30 mouse cellular contexts compared by ENCODE assay signal in the genomic region with DNA sequence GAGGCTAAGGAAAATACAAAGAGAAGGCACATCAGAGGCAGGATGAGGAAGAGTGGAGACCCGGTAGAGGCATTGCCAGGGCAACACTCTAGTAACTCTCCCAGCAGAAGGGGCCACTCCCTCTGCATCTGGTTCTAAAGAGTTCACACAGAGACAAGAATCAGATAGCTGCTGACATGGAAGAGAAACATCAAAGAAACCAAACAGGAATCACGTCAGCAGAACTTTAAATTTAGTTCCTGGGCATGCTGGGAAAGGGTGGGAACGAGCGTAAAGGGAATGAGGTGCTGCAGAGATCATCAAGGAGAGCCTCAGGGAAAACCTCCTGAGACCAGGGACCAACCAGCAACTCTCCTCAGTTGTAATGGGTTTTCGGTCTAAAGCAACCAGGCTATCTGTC. TPM values are rescaled to one million over a fixed set of nuclear protein-coding genes. Genes with fewer than 3 reads are reported as not detected.
DNase-seq lines count a peak whose midpoint lies in the region; ATAC-seq lines count a peak whose summit lies in the region.
"Had no signal": no experiment of that assay in that cellular context is flagged by ENCODE, and none has a peak within 500 bp of the region (broad histone marks: within the 10 kb centered on the region; RNA-seq: fewer than 3 reads in every experiment).

No protein-coding gene starts in this region.

- no peaks in the 10 kb centered on the region for H3K27me3 ChIP-seq in embryonic facial prominence, embryonic 15.5 days
- no peaks in the 10 kb centered on the region for H3K27me3 ChIP-seq in embryonic facial prominence, embryonic 10.5 days (replicated peaks; ENCODE audit: low read depth, poor library complexity, severe bottlenecking)
- no peaks in the 10 kb centered on the region for H3K27me3 ChIP-seq in kidney, embryonic 16.5 days (ENCODE audit: insufficient read depth, low read length)
- H3K27me3 ChIP-seq: hindbrain, embryonic 13.5 days; limb, embryonic 15.5 days; megakaryocyte, embryonic 14.5 days; neural tube, embryonic 12.5 days; Patski had no signal

- H3K4me3 ChIP-seq in embryonic facial prominence, embryonic 15.5 days (replicated peaks): no peak overlapping the region
- H3K4me3 ChIP-seq in embryonic facial prominence, embryonic 10.5 days: no peak overlapping the region
- no peak overlapping the region for H3K4me3 ChIP-seq in kidney, embryonic 16.5 days (ENCODE audit: low read length)
- H3K4me3 ChIP-seq: heart, adult 2 months; hindbrain, embryonic 13.5 days; limb, embryonic 15.5 days; megakaryocyte, embryonic 14.5 days; neural tube, embryonic 12.5 days had no signal

- no peaks in the 10 kb centered on the region for H3K9me3 ChIP-seq in embryonic facial prominence, embryonic 15.5 days (replicated peaks)
- peaks cover 9% of the 10 kb centered on the region; the same call in 1 of the 2 replicates for H3K9me3 ChIP-seq in embryonic facial prominence, embryonic 10.5 days
- H3K9me3 ChIP-seq in kidney, embryonic 16.5 days (ENCODE audit: low read length): 0 out of 2 replicates have a peak, but pooled peaks cover 3% of the 10 kb centered on the region
- H3K9me3 ChIP-seq: G1E; hindbrain, embryonic 13.5 days; limb, embryonic 15.5 days had no signal

- peak overlapping the region; percentile 44; the same call in 1 of the 2 replicates for H3K27ac ChIP-seq in embryonic facial prominence, embryonic 15.5 days (replicated peaks)
- no peak overlapping the region for H3K27ac ChIP-seq in embryonic facial prominence, embryonic 10.5 days (replicated peaks)
- H3K27ac ChIP-seq in kidney, embryonic 16.5 days (ENCODE audit: low read length): peak overlapping the region; percentile 78
- H3K27ac ChIP-seq: heart, adult 2 months; hindbrain, embryonic 13.5 days; liver, embryonic 14.5 days; neural tube, embryonic 12.5 days had no signal

- no peak overlapping the region for H3K4me2 ChIP-seq in embryonic facial prominence, embryonic 15.5 days (replicated peaks)
- peak overlapping the region; percentile 19; the same call in 1 of the 2 replicates for H3K4me2 ChIP-seq in kidney, embryonic 16.5 days (replicated peaks; ENCODE audit: low read depth, low read length)
- H3K4me2 ChIP-seq: hindbrain, embryonic 13.5 days; limb, embryonic 15.5 days; lung, embryonic 14.5 days; neural tube, embryonic 12.5 days had no signal

- H3K4me1 ChIP-seq in embryonic facial prominence, embryonic 15.5 days: peaks cover 49% of the 10 kb centered on the region
- H3K4me1 ChIP-seq in embryonic facial prominence, embryonic 10.5 days: peaks cover 46% of the 10 kb centered on the region
- H3K4me1 ChIP-seq in kidney, embryonic 16.5 days (ENCODE audit: insufficient read depth, low read length): peaks cover 71% of the 10 kb centered on the region

- no peak overlapping the region for H3K9ac ChIP-seq in embryonic facial prominence, embryonic 15.5 days
- H3K9ac ChIP-seq in kidney, embryonic 16.5 days (replicated peaks; ENCODE audit: low read length): no peak overlapping the region; the same call in 1 of the 2 replicates
- H3K9ac ChIP-seq: hindbrain, embryonic 13.5 days; limb, embryonic 15.5 days; liver, embryonic 14.5 days; lung, embryonic 14.5 days; neural tube, embryonic 12.5 days had no signal

- 72% methylated on average over 5 of the region's 5 CpGs for WGBS in embryonic facial prominence, embryonic 15.5 days
- WGBS in embryonic facial prominence, embryonic 10.5 days: 89% methylated on average over 5 of the region's 5 CpGs
- 37% methylated on average over 5 of the region's 5 CpGs for WGBS in kidney, embryonic 16.5 days

- intact Hi-C loops in left cerebral cortex, postnatal 25 days (cut with DNase I): no loop called here

- no peak for ATAC-seq in embryonic facial prominence, embryonic 15.5 days (ENCODE audit: insufficient number of reproducible peaks, low FRiP score, low TSS enrichment, low read depth)
- ATAC-seq in kidney, embryonic 16.5 days (ENCODE audit: low FRiP score, low TSS enrichment): no peak
- ATAC-seq in activated CD4-positive, CD25-positive, alpha-beta regulatory T cell, adult 4 months: peak; percentile 49
- ATAC-seq: forebrain, embryonic 16.5 days; Patski had no signal

- H3K36me3 ChIP-seq in embryonic facial prominence, embryonic 15.5 days: peaks cover 56% of the 10 kb centered on the region
- H3K36me3 ChIP-seq in embryonic facial prominence, embryonic 10.5 days (replicated peaks): peaks cover 88% of the 10 kb centered on the region
- H3K36me3 ChIP-seq in kidney, embryonic 16.5 days (ENCODE audit: insufficient read depth, low read length): peaks cover 48% of the 10 kb centered on the region

- DNase-seq in embryonic facial prominence, embryonic 10.5 days (ENCODE audit: low spot score): no peak
- DNase-seq in kidney, postnatal 36 days: no peak
- peak; percentile 74 for DNase-seq in CD4-positive helper T cell, adult 2 months (ENCODE audit: low read depth, low spot score)
- no peak for DNase-seq in left cerebral cortex, postnatal 25 days (ENCODE audit: low spot score in 2 of 2)
- DNase-seq in lung, postnatal 14 days: no peak
- DNase-seq: adrenal gland, postnatal 10 days; cerebellum, adult 8-10 months; cerebellum, postnatal 36 days; embryo, embryonic 11 days; gastrocnemius, postnatal 25 days; heart, postnatal 36 days; left cerebral cortex, postnatal 4 days; lung, embryonic 14.5 days; lung, postnatal 36 days; midbrain, embryonic 14.5 days; retina, postnatal 1 day; right cerebral cortex, postnatal 25 days had no signal

RNA-seq across cellular contexts. Expression of a gene that starts 7.0 kb away (rescaled TPM):
- polyA plus RNA-seq in embryonic facial prominence, embryonic 15.5 days (2015; fragmentation: Nextera tagmentation; extraction: Ambion mirVana): 95.1 and 98.4 TPM in 2 replicates
- polyA plus RNA-seq in embryonic facial prominence, embryonic 10.5 days (2016; fragmentation: Nextera tagmentation; extraction: Ambion mirVana): 73.6 and 80.6 TPM in 2 replicates
- polyA plus RNA-seq in kidney, embryonic 16.5 days (2015; fragmentation: Nextera tagmentation; extraction: Ambion mirVana): 85.0 and 86.2 TPM in 2 replicates
- polyA plus RNA-seq in activated CD4-positive, CD25-positive, alpha-beta regulatory T cell, adult 4 months (2017; shearing (Covaris generic)): 10 to 100 TPM; 26.8 to 37.1 TPM
- 10 to 100 TPM; 86.2 to 87.5 TPM for total RNA-seq in left cerebral cortex, postnatal 25 days (2021)

RNA-seq across cellular contexts. Expression of a gene that starts 16.2 kb away (rescaled TPM):
- polyA plus RNA-seq in embryonic facial prominence, embryonic 15.5 days (2015; fragmentation: Nextera tagmentation; extraction: Ambion mirVana): 41.0 and 42.2 TPM in 2 replicates
- polyA plus RNA-seq in embryonic facial prominence, embryonic 10.5 days (2016; fragmentation: Nextera tagmentation; extraction: Ambion mirVana): 63.5 and 68.7 TPM in 2 replicates
- polyA plus RNA-seq in kidney, embryonic 16.5 days (2015; fragmentation: Nextera tagmentation; extraction: Ambion mirVana): 53.5 and 54.8 TPM in 2 replicates
- 10 to 100 TPM; 18.3 to 19.0 TPM for polyA plus RNA-seq in activated CD4-positive, CD25-positive, alpha-beta regulatory T cell, adult 4 months (2017; shearing (Covaris generic))
- total RNA-seq in left cerebral cortex, postnatal 25 days (2021): 10 to 100 TPM; 27.1 to 28.8 TPM

RNA-seq across cellular contexts. Expression of a gene that starts 31.8 kb away (rescaled TPM):
- polyA plus RNA-seq in embryonic facial prominence, embryonic 15.5 days (2015; fragmentation: Nextera tagmentation; extraction: Ambion mirVana): 47.8 and 48.2 TPM in 2 replicates
- 72.6 and 78.7 TPM in 2 replicates for polyA plus RNA-seq in embryonic facial prominence, embryonic 10.5 days (2016; fragmentation: Nextera tagmentation; extraction: Ambion mirVana)
- polyA plus RNA-seq in kidney, embryonic 16.5 days (2015; fragmentation: Nextera tagmentation; extraction: Ambion mirVana): 98.1 and 106 TPM in 2 replicates
- polyA plus RNA-seq in activated CD4-positive, CD25-positive, alpha-beta regulatory T cell, adult 4 months (2017; shearing (Covaris generic)): 10 to 100 TPM; 14.7 to 24.1 TPM
- total RNA-seq in left cerebral cortex, postnatal 25 days (2021): 1 to 10 TPM; 6.8 TPM

RNA-seq across cellular contexts. Expression of a gene that starts 43.2 kb away (rescaled TPM):
- polyA plus RNA-seq in embryonic facial prominence, embryonic 15.5 days (2015; fragmentation: Nextera tagmentation; extraction: Ambion mirVana): 2.6 and 3.0 TPM in 2 replicates
- 1.3 and 1.4 TPM in 2 replicates for polyA plus RNA-seq in embryonic facial prominence, embryonic 10.5 days (2016; fragmentation: Nextera tagmentation; extraction: Ambion mirVana)
- 1.3 TPM in 2 replicates for polyA plus RNA-seq in kidney, embryonic 16.5 days (2015; fragmentation: Nextera tagmentation; extraction: Ambion mirVana)
- under 1 TPM in 1 of 2 experiments, not detected in 1; 0.54 TPM for polyA plus RNA-seq in activated CD4-positive, CD25-positive, alpha-beta regulatory T cell, adult 4 months (2017; shearing (Covaris generic))
- total RNA-seq in left cerebral cortex, postnatal 25 days (2021): 100 to 1,000 TPM; 295 to 302 TPM
- polyA plus RNA-seq: G1E had no signal

RNA-seq across cellular contexts. Expression of a gene that starts 52.9 kb away (rescaled TPM):
- 39.7 and 50.0 TPM in 2 replicates for polyA plus RNA-seq in embryonic facial prominence, embryonic 15.5 days (2015; fragmentation: Nextera tagmentation; extraction: Ambion mirVana)
- 20.8 and 25.5 TPM in 2 replicates for polyA plus RNA-seq in embryonic facial prominence, embryonic 10.5 days (2016; fragmentation: Nextera tagmentation; extraction: Ambion mirVana)
- polyA plus RNA-seq in kidney, embryonic 16.5 days (2015; fragmentation: Nextera tagmentation; extraction: Ambion mirVana): 28.2 and 34.7 TPM in 2 replicates
- 10 to 100 TPM; 11.7 to 19.1 TPM for polyA plus RNA-seq in activated CD4-positive, CD25-positive, alpha-beta regulatory T cell, adult 4 months (2017; shearing (Covaris generic))
- total RNA-seq in left cerebral cortex, postnatal 25 days (2021): not detected
- total RNA-seq: adrenal gland, postnatal 10 days; gastrocnemius, postnatal 25 days; heart, adult 2 months; heart, postnatal 36 days; layer of hippocampus, adult 8-10 months; left cerebral cortex, postnatal 4 days had no signal
- polyA plus RNA-seq: G1E; heart, adult 2 months; Patski had no signal
